Mouse (Mus musculus): ENCODE measurements at regions not wholly inside any gene's neighbourhood (a gene's known extent, or its start where the extent isn't known, plus 50 kb on each side); places are given as distances from the start of the nearest gene placed in this dataset.

DNA sequence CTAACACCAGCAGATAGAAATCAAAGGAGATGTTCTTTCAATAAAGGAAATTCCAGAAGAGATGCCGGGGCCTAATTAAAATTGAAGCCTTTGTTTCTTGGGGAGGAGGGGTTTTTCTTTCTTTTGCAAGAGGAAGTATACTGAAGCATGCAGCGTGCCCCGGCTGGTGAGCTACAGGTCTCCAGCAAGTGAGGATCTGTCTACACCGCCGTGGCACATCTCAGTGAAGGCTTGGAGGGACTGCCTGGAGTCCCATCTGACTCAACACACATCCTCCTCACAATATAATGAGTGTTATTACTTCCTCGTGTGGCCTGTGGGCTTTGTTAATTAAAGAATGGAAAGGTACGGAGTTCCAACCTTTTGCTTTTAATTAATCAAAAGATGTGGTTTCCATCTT lies 126.7 kb downstream of the Wif1 start:
- TF ChIP-seq POLR2A (IDR thresholded peaks at IDR 0.05; ENCODE audit: low read depth, low read length): no peak
- no peak for TF ChIP-seq HCFC1 (IDR thresholded peaks at IDR 0.05; ENCODE audit: low read depth, low read length)
- no peak for TF ChIP-seq CTCF (conservative IDR thresholded peaks at IDR 0.05 in 1 of 2, IDR thresholded peaks at IDR 0.05 in 1 of 2; ENCODE audit: low read depth in 2 of 2, low read length in 2 of 2)
- no peak for TF ChIP-seq USF2 (conservative IDR thresholded peaks at IDR 0.05; ENCODE audit: low read depth, low read length)
- TF ChIP-seq MAX (IDR thresholded peaks at IDR 0.05; ENCODE audit: low read length): no peak
- TF ChIP-seq ZMIZ1 (IDR thresholded peaks at IDR 0.05; ENCODE audit: low read depth, low read length): no peak
- TF ChIP-seq TCF12 (IDR thresholded peaks at IDR 0.05; ENCODE audit: low read depth, low read length): no peak
- TF ChIP-seq ZNF384 (IDR thresholded peaks at IDR 0.05; ENCODE audit: low read depth, low read length): no peak
